Mouse (Mus musculus) spleen, adult 2 months (tissue): ENCODE data around the gene Gm14597.

Source experiments
- CTCF ChIP-seq: fragments of 200-500 bp; IDR thresholded peaks from 2 replicates; pipeline ENCODE4 v1.5.1; 2011; ENCODE audit warnings: mild to moderate bottlenecking, inconsistent platforms; ENCODE audit not compliant: insufficient read depth, insufficient read length, insufficient replicate concordance; ENCODE audit errors: extremely low read depth
- POLR2A ChIP-seq: fragments of 200-500 bp; IDR thresholded peaks from 2 replicates; pipeline ENCODE4 v1.6.1; 2011; ENCODE audit warnings: low read depth, low read length, inconsistent platforms

GRCm38 (mm10) chrX:53607242-53608121, 1.3 kb downstream of the Gm14597 start, which contains the start of gene Rtl8c:
- TF ChIP-seq CTCF (no peak), POLR2A (no peak)
